Mouse (Mus musculus): ENCODE measurements around the gene Cnga4. TPM values are rescaled to one million over a fixed set of nuclear protein-coding genes. Genes with fewer than 3 reads are reported as not detected.
"Not testable (repeated sequence)": the region's sequence is repeated elsewhere in the genome, so short reads cannot be mapped to it uniquely, and the experiment has no call there.

Cnga4 gene
- polyA plus RNA-seq, 1 experiment from 2014 or later, result not detected

- under 1% methylated on average over 55 of the region's 55 CpGs for WGBS
- Histone ChIP-seq H3K27ac (ENCODE audit: low read depth, low read length) (peak within 1 kb of the TSS; percentile 56), H3K27me3 (ENCODE audit: control insufficient read depth, insufficient read depth, low read length) (no peaks in the 10 kb centered on the region), H3K9me3 (ENCODE audit: control insufficient read depth, low read length) (no peaks in the 10 kb centered on the region), H3K9ac (ENCODE audit: low read length) (peak within 1 kb of the TSS; percentile 83), H3K4me3 (ENCODE audit: low read depth, low read length) (peak within 1 kb of the TSS; percentile 80), H3K36me3 (ENCODE audit: control insufficient read depth, insufficient read depth, low read length) (no peaks in the 10 kb centered on the region), H3K4me2 (peak within 1 kb of the TSS; percentile 61), H3K4me1 (ENCODE audit: control insufficient read depth, insufficient read depth, low read length) (peaks cover 7% of the 10 kb centered on the region; the same call in 1 of the 2 replicates)
- ATAC-seq (ENCODE audit: low FRiP score) (peak; percentile 99), DNase-seq (ENCODE audit: low spot score, missing footprints) (peak; percentile 100)
Measured at GRCm38 (mm10) chr7:105399935-105400624, 4.3 kb upstream of the Cnga4 start, which contains the start of gene Fam160a2. Gene Fam160a2 (minus strand): TSS chr7:105400054.

- Histone ChIP-seq H3K4me2 (no peak overlapping the region), H3K9ac (ENCODE audit: low read length) (no peak overlapping the region), H3K36me3 (ENCODE audit: control insufficient read depth, insufficient read depth, low read length) (no peaks in the 10 kb centered on the region), H3K27me3 (ENCODE audit: control insufficient read depth, insufficient read depth, low read length) (no peaks in the 10 kb centered on the region), H3K9me3 (ENCODE audit: control insufficient read depth, low read length) (no peaks in the 10 kb centered on the region), H3K4me3 (ENCODE audit: low read depth, low read length) (no peak overlapping the region), H3K4me1 (ENCODE audit: control insufficient read depth, insufficient read depth, low read length) (no peaks in the 10 kb centered on the region), H3K27ac (ENCODE audit: low read depth, low read length) (no peak overlapping the region)
- WGBS, result 94% methylated on average over 1 of the region's 1 CpGs
- DNase-seq (ENCODE audit: low spot score, missing footprints), result no peak
- no peak for ATAC-seq (ENCODE audit: low FRiP score)
Measured at GRCm38 (mm10) chr7:105406322-105406721, 2.0 kb downstream of the Cnga4 start.

GRCm38 (mm10) chr7:105411874-105412632 lies 7.7 kb downstream of the Cnga4 start:
- not testable (repeated sequence) for H3K27me3 ChIP-seq (ENCODE audit: control insufficient read depth, insufficient read depth, low read length); H3K27ac ChIP-seq (ENCODE audit: low read depth, low read length); H3K9ac ChIP-seq (ENCODE audit: low read length); H3K9me3 ChIP-seq (ENCODE audit: control insufficient read depth, low read length); H3K4me2 ChIP-seq; H3K4me1 ChIP-seq (ENCODE audit: control insufficient read depth, insufficient read depth, low read length); H3K4me3 ChIP-seq (ENCODE audit: low read depth, low read length); H3K36me3 ChIP-seq (ENCODE audit: control insufficient read depth, insufficient read depth, low read length)
- ATAC-seq (ENCODE audit: low FRiP score), result peak; percentile 63; the same call in 1 of the 2 replicates
- peak; percentile 99 for DNase-seq (ENCODE audit: low spot score, missing footprints)
- WGBS, result 65% methylated on average over 8 of the region's 8 CpGs

GRCm38 (mm10) chr7:105414385-105414784 lies 10.0 kb downstream of the Cnga4 start:
- no peaks in the 10 kb centered on the region for H3K4me1 ChIP-seq (ENCODE audit: control insufficient read depth, insufficient read depth, low read length)
- DNase-seq (ENCODE audit: low spot score, missing footprints) (no peak), ATAC-seq (ENCODE audit: low FRiP score) (no peak)
- WGBS, result 65% methylated on average over 6 of the region's 6 CpGs
- no peak overlapping the region for H3K27ac ChIP-seq (ENCODE audit: low read depth, low read length)
- no peaks in the 10 kb centered on the region for H3K27me3 ChIP-seq (ENCODE audit: control insufficient read depth, insufficient read depth, low read length)
- H3K4me2 ChIP-seq, result no peak overlapping the region
- no peak overlapping the region for H3K9ac ChIP-seq (ENCODE audit: low read length)
- no peaks in the 10 kb centered on the region for H3K9me3 ChIP-seq (ENCODE audit: control insufficient read depth, low read length)
- H3K36me3 ChIP-seq (ENCODE audit: control insufficient read depth, insufficient read depth, low read length), result no peaks in the 10 kb centered on the region
- no peak overlapping the region for H3K4me3 ChIP-seq (ENCODE audit: low read depth, low read length)

- H3K4me2 ChIP-seq, result no peak overlapping the region
- WGBS, result 92% methylated on average over 7 of the region's 7 CpGs
- no peaks in the 10 kb centered on the region for H3K9me3 ChIP-seq (ENCODE audit: control insufficient read depth, low read length)
- H3K4me1 ChIP-seq (ENCODE audit: control insufficient read depth, insufficient read depth, low read length), result no peaks in the 10 kb centered on the region
- no peaks in the 10 kb centered on the region for H3K27me3 ChIP-seq (ENCODE audit: control insufficient read depth, insufficient read depth, low read length)
- H3K27ac ChIP-seq (ENCODE audit: low read depth, low read length), result no peak overlapping the region
- DNase-seq (ENCODE audit: low spot score, missing footprints) (no peak), ATAC-seq (ENCODE audit: low FRiP score) (no peak)
- no peak overlapping the region for H3K9ac ChIP-seq (ENCODE audit: low read length)
- no peaks in the 10 kb centered on the region for H3K36me3 ChIP-seq (ENCODE audit: control insufficient read depth, insufficient read depth, low read length)
- no peak overlapping the region for H3K4me3 ChIP-seq (ENCODE audit: low read depth, low read length)
Measured at GRCm38 (mm10) chr7:105416529-105416928, 12.2 kb downstream of the Cnga4 start.

GRCm38 (mm10) chr7:105418106-105418505 lies 13.7 kb downstream of the Cnga4 start:
- H3K4me1 ChIP-seq (ENCODE audit: control insufficient read depth, insufficient read depth, low read length), result no peaks in the 10 kb centered on the region
- no peak overlapping the region for H3K9ac ChIP-seq (ENCODE audit: low read length)
- DNase-seq (ENCODE audit: low spot score, missing footprints), result no peak
- no peaks in the 10 kb centered on the region for H3K9me3 ChIP-seq (ENCODE audit: control insufficient read depth, low read length)
- no peak for ATAC-seq (ENCODE audit: low FRiP score)
- H3K27me3 ChIP-seq (ENCODE audit: control insufficient read depth, insufficient read depth, low read length), result no peaks in the 10 kb centered on the region
- no peak overlapping the region for H3K27ac ChIP-seq (ENCODE audit: low read depth, low read length)
- no peaks in the 10 kb centered on the region for H3K36me3 ChIP-seq (ENCODE audit: control insufficient read depth, insufficient read depth, low read length)
- H3K4me2 ChIP-seq, result no peak overlapping the region
- H3K4me3 ChIP-seq (ENCODE audit: low read depth, low read length), result no peak overlapping the region
- 82% methylated on average over 5 of the region's 5 CpGs for WGBS

- 72% methylated on average over 2 of the region's 2 CpGs for WGBS
- no peak overlapping the region for H3K4me3 ChIP-seq (ENCODE audit: low read depth, low read length)
Measured at GRCm38 (mm10) chr7:105420903-105421302, 16.5 kb downstream of the Cnga4 start.

GRCm38 (mm10) chr7:105424368-105424767 lies 20.0 kb downstream of the Cnga4 start:
- ATAC-seq (ENCODE audit: low FRiP score), result no peak; the same call in 1 of the 2 replicates
- Histone ChIP-seq H3K9me3 (ENCODE audit: control insufficient read depth, low read length) (no peaks in the 10 kb centered on the region), H3K27me3 (ENCODE audit: control insufficient read depth, insufficient read depth, low read length) (peaks cover 15% of the 10 kb centered on the region), H3K36me3 (ENCODE audit: control insufficient read depth, insufficient read depth, low read length) (no peaks in the 10 kb centered on the region), H3K4me2 (no peak overlapping the region), H3K4me3 (ENCODE audit: low read depth, low read length) (no peak overlapping the region), H3K9ac (ENCODE audit: low read length) (no peak overlapping the region), H3K4me1 (ENCODE audit: control insufficient read depth, insufficient read depth, low read length) (no peaks in the 10 kb centered on the region), H3K27ac (ENCODE audit: low read depth, low read length) (no peak overlapping the region)
- 31% methylated on average over 5 of the region's 5 CpGs for WGBS
- DNase-seq (ENCODE audit: low spot score, missing footprints), result no peak

More at GRCm38 (mm10) chr7:105420903-105421302, 16.5 kb downstream of the Cnga4 start:
- Histone ChIP-seq H3K4me1 (ENCODE audit: control insufficient read depth, insufficient read depth, low read length) (no peaks in the 10 kb centered on the region), H3K4me2 (no peak overlapping the region), H3K27me3 (ENCODE audit: control insufficient read depth, insufficient read depth, low read length) (peaks cover 4% of the 10 kb centered on the region), H3K36me3 (ENCODE audit: control insufficient read depth, insufficient read depth, low read length) (no peaks in the 10 kb centered on the region), H3K27ac (ENCODE audit: low read depth, low read length) (no peak overlapping the region), H3K9ac (ENCODE audit: low read length) (no peak overlapping the region), H3K9me3 (ENCODE audit: control insufficient read depth, low read length) (no peaks in the 10 kb centered on the region)
- DNase-seq (ENCODE audit: low spot score, missing footprints) (no peak), ATAC-seq (ENCODE audit: low FRiP score) (no peak)

GRCm38 (mm10) chr7:105425424-105426043 lies 21.2 kb downstream of the Cnga4 start, which contains the start of gene Cckbr:
Gene Cckbr (plus strand): TSS chr7:105425731.
- Histone ChIP-seq H3K36me3 (ENCODE audit: control insufficient read depth, insufficient read depth, low read length) (no peaks in the 10 kb centered on the region), H3K4me3 (ENCODE audit: low read depth, low read length) (peak within 1 kb of the TSS; percentile 41), H3K4me2 (peak within 1 kb of the TSS; percentile 83), H3K9ac (ENCODE audit: low read length) (peak within 1 kb of the TSS; percentile 37), H3K4me1 (ENCODE audit: control insufficient read depth, insufficient read depth, low read length) (no peaks in the 10 kb centered on the region), H3K27ac (ENCODE audit: low read depth, low read length) (no peak within 1 kb of the TSS), H3K9me3 (ENCODE audit: control insufficient read depth, low read length) (no peaks in the 10 kb centered on the region), H3K27me3 (ENCODE audit: control insufficient read depth, insufficient read depth, low read length) (peaks cover 15% of the 10 kb centered on the region)
- ATAC-seq (ENCODE audit: low FRiP score), result peak; percentile 81
- peak; percentile 91 for DNase-seq (ENCODE audit: low spot score, missing footprints)
- under 1% methylated on average over 31 of the region's 31 CpGs for WGBS
